Mouse (Mus musculus) E14TG2a.4 (cell line): ENCODE measurements around the gene Pkmyt1.

Source experiments
- CTCF ChIP-seq: conservative IDR thresholded peaks from 2 replicates; pipeline ENCODE4 v1.5.1; 2014; ENCODE audit warnings: low read length
- NANOG ChIP-seq: IDR thresholded peaks from 2 replicates; pipeline ENCODE4 v1.6.1; 2014; ENCODE audit warnings: borderline replicate concordance, low read length, mixed read lengths

DNA sequence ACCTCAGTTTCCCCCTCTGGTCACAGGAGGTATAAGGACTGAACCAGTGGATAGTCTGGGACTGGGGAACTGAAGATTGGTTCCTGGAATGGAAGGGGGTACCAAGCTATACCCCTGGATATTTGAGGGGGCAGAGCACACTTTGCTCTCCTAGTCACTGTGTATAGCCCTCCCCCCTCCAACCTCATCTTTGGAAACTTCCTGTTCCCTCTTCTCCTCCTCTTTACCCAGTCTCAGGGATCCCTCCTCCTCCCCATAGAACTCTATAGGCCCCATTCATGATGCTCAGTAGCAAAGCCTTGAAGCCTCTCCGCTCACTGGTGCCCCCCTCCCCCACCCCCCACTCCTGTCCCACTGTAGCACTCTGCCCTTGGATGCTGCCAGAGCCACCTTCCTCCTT is 6.7 kb upstream of the Pkmyt1 start:
- TF ChIP-seq CTCF: no peak
- no peak for TF ChIP-seq NANOG
